Mouse (Mus musculus) ovary, adult 2 months (tissue): ENCODE data around the gene Mphosph8. TPM values are rescaled to one million over a fixed set of nuclear protein-coding genes. Genes with fewer than 3 reads are reported as not detected.

ENCODE experiments used
- polyA plus RNA-seq: library from polyadenylated mRNA; depleted of rRNA; stranded (reverse); fragments of >200 nt; gene quantifications from 2 replicates; pipeline ENCODE4 v1.2.3, GENCODE M21; 2012; rRNA removed

Gene Mphosph8
- 3.8 and 4.2 TPM in 2 replicates for polyA plus RNA-seq

DNA sequence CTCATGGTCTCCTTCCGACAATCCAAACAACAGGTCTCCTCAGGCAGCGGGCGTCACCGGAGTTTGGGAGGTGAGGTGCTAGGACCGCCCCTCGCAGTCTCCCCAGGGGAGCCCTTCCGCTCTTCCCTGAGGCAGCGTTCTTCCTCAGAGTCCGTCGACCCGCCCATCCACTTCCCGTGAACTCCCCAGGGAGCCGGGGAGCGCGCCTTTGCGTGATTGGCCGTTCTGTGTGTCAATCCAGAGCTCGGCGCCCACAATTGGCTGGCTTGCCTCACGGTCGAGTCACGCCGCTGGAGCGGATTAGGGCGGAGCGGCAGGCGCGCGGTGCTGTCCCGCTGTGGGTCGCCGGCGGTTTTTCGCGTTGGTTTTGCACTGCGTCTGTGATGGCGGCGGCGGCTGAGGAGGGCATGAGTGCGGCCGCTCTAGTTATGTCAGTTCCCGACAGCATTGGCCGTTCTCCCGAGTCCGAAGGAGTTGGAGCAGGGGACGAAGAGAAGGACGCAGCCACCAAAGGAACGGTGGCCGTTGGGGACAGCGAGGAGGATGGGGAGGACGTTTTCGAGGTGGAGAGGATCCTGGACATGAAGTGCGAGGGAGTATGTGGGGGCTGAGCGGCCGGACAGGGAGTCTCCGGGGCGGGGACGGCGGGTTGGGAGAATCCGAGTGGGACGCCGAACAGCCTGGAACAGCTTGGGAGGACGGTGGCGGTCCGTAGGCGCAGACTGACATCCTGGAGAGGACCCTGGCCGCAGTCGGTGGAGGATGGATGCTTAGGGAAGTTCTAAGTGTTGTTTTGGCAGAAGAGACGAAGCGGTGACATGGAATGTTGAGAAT, at the start of gene Mphosph8:
Gene Mphosph8, plus strand, starts transcription at position 280 of the 834 bp plus-strand sequence.

Other genes starting within 250 kb of the Mphosph8 start
- gene Cenpj, start 92.8 kb upstream of the Mphosph8 start, polyA plus RNA-seq, result 0.94 and 0.95 TPM in 2 replicates
- gene Parp4, start 92.6 kb upstream of the Mphosph8 start, polyA plus RNA-seq, result 6.6 and 6.8 TPM in 2 replicates
- 9.3 and 9.7 TPM in 2 replicates for gene Pspc1, start 110.1 kb downstream of the Mphosph8 start, polyA plus RNA-seq
- gene Zmym5, start 143.5 kb downstream of the Mphosph8 start, polyA plus RNA-seq, result 3.4 and 4.8 TPM in 2 replicates
- gene Zmym2, start 218.4 kb downstream of the Mphosph8 start, polyA plus RNA-seq, result 5.6 and 7.9 TPM in 2 replicates